Mouse (Mus musculus) lung, postnatal 0 days (tissue): ENCODE results near the gene Bahd1. TPM values are rescaled to one million over a fixed set of nuclear protein-coding genes. Genes with fewer than 3 reads are reported as not detected.
A peak's percentile ranks its signal among the peaks of the same experiment; 100 is the strongest.

ENCODE experiments used
- ATAC-seq: fragments of 200-750 bp; cut with Nextera tagmentation; 2 replicates; pipeline ENCODE4 v1.8.0; 2017; ENCODE audit warnings: moderate library complexity
- DNase-seq: peaks from one replicate; pipeline ENCODE4 v3.0.0-alpha.2; 2016; ENCODE audit warnings: low spot score
- H3K27ac ChIP-seq: fragments of 300-500 bp; sonication (generic); 2 replicates; pipeline ENCODE4 v1.5.1; 2014; ENCODE audit warnings: antibody characterized with exemption, mild to moderate bottlenecking, low read length, mixed read lengths
- H3K27me3 ChIP-seq: fragments of 300-500 bp; sonication (generic); replicated peaks from 2 replicates; pipeline ENCODE4 v1.6.1; 2014; ENCODE audit warnings: low read length, mixed read lengths; ENCODE audit not compliant: insufficient read depth
- H3K36me3 ChIP-seq: fragments of 300-500 bp; sonication (generic); 2 replicates; pipeline ENCODE4 v1.6.1; 2014; ENCODE audit warnings: low read length, mixed read lengths; ENCODE audit not compliant: insufficient read depth
- H3K4me1 ChIP-seq: fragments of 300-500 bp; sonication (generic); 2 replicates; pipeline ENCODE4 v1.6.1; 2014; ENCODE audit warnings: antibody characterized with exemption, low read depth, low read length, mixed read lengths; ENCODE audit not compliant: insufficient read depth
- H3K4me2 ChIP-seq: fragments of 300-500 bp; sonication (generic); replicated peaks from 2 replicates; pipeline ENCODE4 v1.6.1; 2014; ENCODE audit warnings: low read depth, mild to moderate bottlenecking, low read length, moderate library complexity, mixed read lengths
- H3K4me3 ChIP-seq: fragments of 300-500 bp; sonication (generic); 2 replicates; pipeline ENCODE4 v1.5.1; 2014; ENCODE audit warnings: low read depth, low read length
- H3K9ac ChIP-seq: fragments of 300-500 bp; sonication (generic); replicated peaks from 2 replicates; pipeline ENCODE4 v1.6.1; 2014; ENCODE audit warnings: low read depth, mild to moderate bottlenecking
- H3K9me3 ChIP-seq: fragments of 300-500 bp; sonication (generic); 2 replicates; pipeline ENCODE4 v1.6.1; 2016; ENCODE audit warnings: low read length, mixed read lengths
- CTCF ChIP-seq: IDR thresholded peaks from 2 replicates; pipeline ENCODE4 v1.5.1; 2016; ENCODE audit warnings: antibody characterized with exemption, mild to moderate bottlenecking
- EP300 ChIP-seq: IDR thresholded peaks from 2 replicates; pipeline ENCODE4 v1.6.1; 2016; ENCODE audit warnings: antibody characterized with exemption, mild to moderate bottlenecking, control low read depth
- WGBS: fragments of 180-500 bp; shearing (Covaris S2); extraction: QIAGEN DNeasy Blood & Tissue Kit; methylation state at CpG from one replicate; pipeline ENCODE4 v1.1.7; 2014; 5-methylcytosine and 5-hydroxymethylcytosine counted together
- polyA plus RNA-seq: library from polyadenylated mRNA; unstranded; fragments of >200 nt; fragmentation: Nextera tagmentation; extraction: Ambion mirVana; gene quantifications from 2 replicates; pipeline ENCODE4 v1.2.1, GENCODE M21; 2015

Bahd1 gene
- polyA plus RNA-seq, 1 experiment from 2014 or later: 5.4 TPM

- Histone ChIP-seq H3K27me3 (0 out of 2 replicates have a peak, but pooled peaks cover 5% of the 10 kb centered on the region), H3K27ac (no peak overlapping the region), H3K4me3 (no peak overlapping the region; the same call in 1 of the 2 replicates), H3K4me2 (peak overlapping the region; percentile 61), H3K9me3 (no peaks in the 10 kb centered on the region), H3K9ac (no peak overlapping the region), H3K4me1 (no peaks in the 10 kb centered on the region), H3K36me3 (no peaks in the 10 kb centered on the region; the same call in 1 of the 2 replicates)
- peak; percentile 94 for DNase-seq
- ATAC-seq: peak; percentile 96
- peak; percentile 53 for TF ChIP-seq EP300
- TF ChIP-seq CTCF: peak; percentile 100
- WGBS: 4% methylated on average over 32 of the region's 32 CpGs
Observed at GRCm38 (mm10) chr2:118882840-118883679, 17.1 kb upstream of the Bahd1 start.

DNA sequence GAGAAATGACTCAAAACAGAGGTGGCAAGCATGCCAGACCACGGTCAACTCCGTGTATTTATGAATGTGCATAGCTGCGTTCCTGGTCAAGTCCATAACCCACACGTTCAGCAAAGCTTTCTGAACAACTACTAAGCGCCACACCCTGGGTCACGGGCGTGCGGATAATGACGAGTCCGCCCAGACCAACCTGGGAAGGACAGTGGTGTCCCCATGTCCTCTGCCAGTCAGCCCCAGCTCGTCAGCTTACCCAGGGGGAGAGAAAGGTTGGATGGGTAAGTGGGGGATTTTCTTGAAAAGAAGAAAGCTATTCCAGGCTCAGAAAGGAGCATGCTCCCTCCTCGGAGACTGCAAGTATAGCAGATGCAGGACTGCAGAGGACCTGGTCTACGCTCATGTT is 12.7 kb upstream of the Bahd1 start:
- Histone ChIP-seq H3K4me1 (no peaks in the 10 kb centered on the region), H3K27me3 (0 out of 2 replicates have a peak, but pooled peaks cover 9% of the 10 kb centered on the region), H3K4me2 (0 out of 2 replicates have a peak overlapping the region, but pooled peaks have one; percentile 2), H3K4me3 (no peak overlapping the region), H3K9me3 (no peaks in the 10 kb centered on the region), H3K27ac (no peak overlapping the region), H3K36me3 (no peaks in the 10 kb centered on the region), H3K9ac (no peak overlapping the region)
- ATAC-seq (no peak), DNase-seq (no peak)
- 56% methylated on average over 13 of the region's 13 CpGs for WGBS
- TF ChIP-seq EP300: no peak
- TF ChIP-seq CTCF: no peak

- DNase-seq (no peak), ATAC-seq (no peak)
- Histone ChIP-seq H3K36me3 (no peaks in the 10 kb centered on the region), H3K4me2 (0 out of 2 replicates have a peak overlapping the region, but pooled peaks have one; percentile 2), H3K27ac (no peak overlapping the region), H3K27me3 (0 out of 2 replicates have a peak, but pooled peaks cover 11% of the 10 kb centered on the region), H3K9me3 (no peaks in the 10 kb centered on the region), H3K4me3 (no peak overlapping the region), H3K4me1 (no peaks in the 10 kb centered on the region), H3K9ac (no peak overlapping the region)
- WGBS: 17% methylated on average over 13 of the region's 14 CpGs
- no peak for TF ChIP-seq EP300
Observed at GRCm38 (mm10) chr2:118887845-118888548, 12.2 kb upstream of the Bahd1 start.

DNA sequence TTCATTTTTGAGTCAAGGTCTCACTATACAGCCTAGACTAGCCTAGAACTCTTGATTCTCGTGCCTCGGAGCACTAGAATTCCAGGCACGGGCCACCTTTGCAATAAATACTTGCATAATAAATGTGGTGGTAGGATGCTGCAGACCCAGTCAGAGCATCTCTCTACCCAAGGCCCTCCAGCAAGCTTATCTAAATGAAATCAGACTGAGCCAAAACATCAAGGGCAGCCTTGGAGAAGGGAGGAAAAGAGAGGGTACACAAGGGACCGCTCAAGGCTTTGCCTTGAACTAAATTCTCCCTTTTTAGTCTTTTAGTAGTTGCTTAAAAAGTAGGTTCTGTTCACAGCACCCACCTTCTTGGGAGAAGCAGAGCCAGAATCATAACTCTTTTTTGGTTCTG is 9.0 kb upstream of the Bahd1 start:
- H3K36me3 ChIP-seq: no peaks in the 10 kb centered on the region
- no peak overlapping the region for H3K9ac ChIP-seq
- TF ChIP-seq EP300: no peak
- no peak for TF ChIP-seq CTCF
- ATAC-seq: no peak
- no peak for DNase-seq
- H3K27ac ChIP-seq: no peak overlapping the region
- no peak overlapping the region for H3K4me2 ChIP-seq
- H3K27me3 ChIP-seq: peaks cover 6% of the 10 kb centered on the region; the same call in 1 of the 2 replicates
- no peaks in the 10 kb centered on the region for H3K4me1 ChIP-seq
- H3K4me3 ChIP-seq: no peak overlapping the region
- H3K9me3 ChIP-seq: no peaks in the 10 kb centered on the region
- WGBS: 83% methylated on average over 4 of the region's 4 CpGs

DNA sequence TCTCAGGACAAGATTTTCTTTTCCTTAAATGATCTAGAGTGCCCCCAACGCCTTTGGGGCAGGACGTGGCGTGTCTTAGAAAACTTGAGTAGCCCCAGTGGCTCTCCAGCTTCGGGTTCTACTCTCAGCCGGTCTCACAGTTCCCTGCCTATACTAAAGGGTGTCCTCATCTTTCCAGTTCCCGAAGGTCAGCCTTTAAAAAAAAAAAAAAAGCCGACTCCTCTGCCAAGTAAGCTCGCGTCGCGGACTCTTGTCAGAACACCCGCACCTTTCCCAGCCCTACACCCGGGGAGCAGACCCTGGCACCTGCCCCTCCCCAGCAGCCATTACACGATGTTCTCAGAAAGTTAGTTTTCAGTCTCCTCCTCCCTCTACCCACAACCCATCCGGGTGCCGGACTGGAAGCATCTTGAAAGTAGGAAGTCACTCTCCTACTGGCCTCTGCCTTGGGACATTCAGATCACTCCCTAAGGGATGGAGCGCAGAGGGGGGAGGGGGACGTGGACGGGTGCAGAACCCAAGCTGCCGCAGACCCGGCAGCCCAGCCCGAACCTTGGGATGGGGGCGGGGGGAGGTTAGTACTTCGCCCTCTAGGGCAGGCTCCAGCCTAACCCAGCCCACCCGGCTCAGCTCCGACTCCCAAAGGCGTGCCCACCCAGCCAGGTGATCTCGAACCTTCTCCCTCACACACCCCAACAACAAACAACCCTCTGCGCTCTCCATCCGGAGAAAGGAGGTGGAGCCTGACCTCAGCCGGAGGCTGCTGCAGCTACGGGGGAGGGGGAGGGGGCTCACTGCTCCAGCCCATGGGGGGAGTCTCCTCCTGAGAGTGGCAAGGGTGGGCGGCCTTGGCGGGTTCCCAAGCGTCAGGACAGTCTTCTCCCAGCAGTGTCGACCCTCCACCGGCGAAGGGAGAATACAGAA is 3.9 kb upstream of the Bahd1 start:
- 3% methylated on average over 31 of the region's 38 CpGs for WGBS

More for the DNA sequence above, 3.9 kb upstream of the Bahd1 start:
- ATAC-seq: no peak
- Histone ChIP-seq H3K4me3 (peak overlapping the region; percentile 37), H3K4me2 (peak overlapping the region; percentile 79), H3K9me3 (no peaks in the 10 kb centered on the region), H3K4me1 (peaks cover 11% of the 10 kb centered on the region; the same call in 1 of the 2 replicates), H3K27ac (no peak overlapping the region), H3K27me3 (peaks cover 25% of the 10 kb centered on the region), H3K9ac (0 out of 2 replicates have a peak overlapping the region, but pooled peaks have one; percentile 12), H3K36me3 (no peaks in the 10 kb centered on the region)
- peak; percentile 43 for DNase-seq
- TF ChIP-seq CTCF (no peak), EP300 (no peak)
